Mouse (Mus musculus): ENCODE results near the gene Esrp2.
A peak's percentile ranks its signal among the peaks of the same experiment; 100 is the strongest.

Gene Esrp2

DNA sequence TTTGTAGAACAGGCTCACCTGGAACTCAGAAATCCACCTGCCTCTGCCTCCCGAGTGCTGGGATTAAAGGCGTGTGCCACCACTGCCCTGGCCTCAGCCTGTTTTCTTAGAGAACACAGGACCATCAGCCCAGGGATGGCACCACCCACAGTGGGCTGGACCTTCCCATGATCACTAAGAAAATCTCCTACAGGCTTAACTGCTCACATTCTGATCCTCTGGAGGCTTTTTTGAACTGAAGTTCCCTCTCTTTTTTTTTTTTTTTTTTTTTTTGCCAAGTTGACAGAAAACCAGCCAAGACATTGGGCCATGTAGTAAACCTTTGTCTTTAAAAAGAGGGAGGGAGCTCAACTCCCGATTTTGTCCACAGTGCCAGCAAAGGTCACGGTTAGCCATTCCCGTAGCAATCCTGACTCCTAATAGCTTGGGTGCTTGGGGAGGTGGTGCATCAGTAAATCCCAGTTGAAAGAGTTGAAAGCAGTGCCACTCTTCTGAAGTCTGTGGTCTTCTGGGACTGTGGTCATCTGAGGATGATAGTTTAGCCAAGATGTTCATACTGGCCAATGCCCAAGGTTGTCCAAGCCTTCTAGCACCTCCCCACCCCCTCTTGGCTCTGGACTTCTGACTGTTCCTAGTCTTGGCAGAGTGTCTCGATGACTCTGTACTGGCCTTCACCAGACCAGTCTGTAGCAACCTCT, 11.2 kb upstream of the Esrp2 start:
- no peak for DNase-seq (ENCODE audit: low read depth, low spot score)

GRCm38 (mm10) chr8:106146014-106146413, 9.2 kb upstream of the Esrp2 start:
- DNase-seq (ENCODE audit: low read depth, low spot score): no peak

GRCm38 (mm10) chr8:106145331-106145730, 8.6 kb upstream of the Esrp2 start:
- no peak for DNase-seq (ENCODE audit: low read depth, low spot score)

- DNase-seq (ENCODE audit: low read depth, low spot score): peak; percentile 30
These were observed 4.0 kb upstream of the Esrp2 start for GRCm38 (mm10) chr8:106140769-106141168.

- no peak for DNase-seq (ENCODE audit: low read depth, low spot score)
These were observed 3.4 kb upstream of the Esrp2 start for GRCm38 (mm10) chr8:106140191-106140590.

GRCm38 (mm10) chr8:106138616-106139015, 1.8 kb upstream of the Esrp2 start:
- DNase-seq (ENCODE audit: low read depth, low spot score): no peak

GRCm38 (mm10) chr8:106137906-106138477, 1.2 kb upstream of the Esrp2 start:
- DNase-seq (ENCODE audit: low read depth, low spot score): no peak

- DNase-seq (ENCODE audit: low read depth, low spot score): no peak
These were observed 588 bp upstream of the Esrp2 start for GRCm38 (mm10) chr8:106137218-106137905.

GRCm38 (mm10) chr8:106135672-106136071, 1.1 kb downstream of the Esrp2 start:
- no peak for DNase-seq (ENCODE audit: low read depth, low spot score)

DNA sequence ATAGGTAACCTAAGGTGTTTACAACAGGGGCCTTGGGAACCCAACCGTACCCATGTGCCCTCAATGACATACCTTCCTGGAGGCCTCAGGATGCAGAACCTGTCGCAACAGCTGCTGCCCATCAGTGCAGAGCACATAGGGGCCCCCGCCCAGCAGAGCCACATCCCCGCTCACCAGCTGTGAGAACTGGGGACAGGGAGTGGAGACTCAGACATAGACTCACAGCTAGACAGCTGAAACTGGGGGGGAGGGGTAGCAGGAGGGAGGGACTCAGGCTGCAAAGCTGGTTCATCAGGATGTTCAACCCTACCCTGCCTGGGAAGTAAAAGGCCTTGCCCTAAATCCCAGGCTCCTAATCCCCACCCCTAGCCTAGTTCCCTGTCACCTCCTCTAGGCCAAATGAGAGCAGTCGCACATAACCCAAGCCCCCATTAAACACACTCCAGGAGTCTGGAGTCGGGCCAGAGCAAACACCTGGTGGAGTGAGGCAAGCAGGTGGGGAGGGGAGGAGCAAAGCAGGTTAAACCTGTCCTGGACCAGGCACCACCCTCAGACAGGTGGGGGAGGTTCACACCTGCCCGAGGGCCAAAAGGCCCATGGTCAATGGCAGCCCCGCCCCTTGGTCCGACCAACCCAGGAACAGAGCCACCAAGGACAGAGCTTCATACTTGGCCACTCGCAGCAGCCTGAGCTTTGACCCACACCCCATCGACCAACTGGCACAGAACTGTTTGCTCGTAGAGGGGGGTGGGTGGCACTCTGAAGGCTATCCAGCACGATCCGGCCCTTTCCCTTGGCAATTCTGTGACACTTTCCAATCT, 1.8 kb downstream of the Esrp2 start:
- DNase-seq (ENCODE audit: low read depth, low spot score): no peak

GRCm38 (mm10) chr8:106133946-106134345, 2.8 kb downstream of the Esrp2 start:
- DNase-seq (ENCODE audit: low read depth, low spot score): no peak

- no peak for DNase-seq (ENCODE audit: low read depth, low spot score)
These were observed 3.2 kb downstream of the Esrp2 start for GRCm38 (mm10) chr8:106133526-106133925.

DNA sequence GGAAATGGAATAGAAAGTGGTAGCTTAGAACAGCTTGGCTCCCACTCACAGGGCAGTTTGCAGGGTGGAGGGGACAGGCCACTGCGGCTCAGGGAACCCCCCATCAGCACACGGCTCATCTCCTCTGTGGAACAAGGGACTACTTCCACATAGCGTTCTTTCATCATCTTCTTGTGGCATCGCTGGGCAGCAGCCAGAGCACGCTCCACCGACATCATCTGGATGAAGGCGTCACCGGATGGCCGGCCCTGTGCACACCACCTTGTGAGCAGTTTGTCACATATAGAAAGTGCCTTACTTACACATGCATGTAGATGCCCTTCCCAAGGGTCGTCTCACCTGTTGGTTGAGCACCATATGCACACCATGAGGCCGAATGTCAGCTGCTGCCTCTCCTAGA, 4.4 kb downstream of the Esrp2 start:
- no peak for DNase-seq (ENCODE audit: low read depth, low spot score)

- DNase-seq (ENCODE audit: low read depth, low spot score): no peak
These were observed 5.1 kb downstream of the Esrp2 start for GRCm38 (mm10) chr8:106131488-106132222.

DNA sequence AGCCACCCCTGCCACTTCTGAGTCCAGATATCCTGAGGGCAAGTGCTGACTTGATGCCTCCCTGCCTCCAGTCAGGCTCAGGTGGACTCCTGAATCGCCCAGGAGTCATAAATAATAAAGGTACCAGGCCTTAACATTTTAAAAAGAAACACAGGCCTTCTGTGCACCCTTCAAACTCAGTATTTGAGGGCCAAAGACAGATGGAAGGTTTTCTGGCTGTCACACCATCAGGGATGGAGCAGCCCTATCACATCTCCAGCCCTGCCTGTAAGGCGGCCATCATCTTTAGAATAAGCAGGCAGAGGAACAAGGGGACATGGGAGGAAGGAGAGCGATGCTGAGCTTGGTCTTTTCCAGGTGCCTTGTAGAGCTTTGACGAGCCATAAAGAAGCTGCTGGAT, 5.8 kb downstream of the Esrp2 start:
- DNase-seq (ENCODE audit: low read depth, low spot score): no peak

GRCm38 (mm10) chr8:106130505-106130904, 6.3 kb downstream of the Esrp2 start:
- no peak for DNase-seq (ENCODE audit: low read depth, low spot score)

DNA sequence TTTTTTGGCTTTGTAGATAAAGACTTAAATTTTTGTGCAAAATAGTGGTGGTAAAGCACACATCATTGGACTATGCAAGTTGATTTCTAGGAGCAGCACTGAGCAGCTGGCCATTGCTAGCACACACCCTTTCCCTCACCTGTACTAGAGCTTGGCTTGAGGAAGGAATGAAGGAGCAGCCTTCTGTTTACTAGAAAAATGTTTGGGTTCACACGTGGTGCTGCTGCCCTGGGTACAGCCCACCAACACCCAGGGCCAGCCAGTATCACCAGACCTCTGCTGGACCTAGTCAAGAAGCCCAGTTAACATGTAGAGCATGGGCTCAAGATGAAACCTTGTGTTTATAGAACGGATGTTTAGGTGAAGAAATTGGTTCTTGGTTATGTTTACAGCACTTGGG, 6.8 kb downstream of the Esrp2 start:
- no peak for DNase-seq (ENCODE audit: low read depth, low spot score)

DNA sequence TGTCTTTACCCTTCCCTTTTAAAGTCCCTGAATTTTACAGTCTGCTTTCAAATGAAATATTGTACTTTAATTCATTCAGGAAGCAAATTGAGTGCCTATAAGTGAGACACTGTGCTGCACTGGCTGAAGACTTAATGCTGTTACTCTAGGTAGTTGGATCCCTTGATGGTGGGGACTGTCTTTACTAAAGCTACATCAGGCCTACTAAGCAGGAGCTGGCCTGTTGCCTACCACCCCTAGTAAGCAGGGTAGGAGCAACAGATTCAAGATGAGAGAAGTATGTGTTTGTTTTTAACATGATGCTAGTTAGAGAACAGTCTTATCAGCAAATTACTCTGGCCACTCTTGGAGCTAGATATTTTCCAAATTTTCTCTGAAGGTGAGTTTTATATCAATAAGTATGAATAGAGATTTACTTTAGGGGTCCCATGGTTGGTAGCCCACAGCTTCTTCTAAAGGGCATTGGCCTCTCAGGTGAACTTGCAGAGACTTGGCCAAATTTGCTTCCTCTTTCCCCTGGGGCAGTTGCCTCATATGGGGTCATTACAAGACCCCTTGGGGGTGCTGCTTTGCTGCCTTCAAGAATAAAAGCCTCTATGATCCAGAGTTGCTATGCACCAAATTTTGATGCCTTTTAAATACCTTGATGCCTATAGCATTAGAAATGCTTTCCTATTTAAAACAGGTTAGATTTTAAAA, 7.4 kb downstream of the Esrp2 start:
- no peak for DNase-seq (ENCODE audit: low read depth, low spot score)

DNA sequence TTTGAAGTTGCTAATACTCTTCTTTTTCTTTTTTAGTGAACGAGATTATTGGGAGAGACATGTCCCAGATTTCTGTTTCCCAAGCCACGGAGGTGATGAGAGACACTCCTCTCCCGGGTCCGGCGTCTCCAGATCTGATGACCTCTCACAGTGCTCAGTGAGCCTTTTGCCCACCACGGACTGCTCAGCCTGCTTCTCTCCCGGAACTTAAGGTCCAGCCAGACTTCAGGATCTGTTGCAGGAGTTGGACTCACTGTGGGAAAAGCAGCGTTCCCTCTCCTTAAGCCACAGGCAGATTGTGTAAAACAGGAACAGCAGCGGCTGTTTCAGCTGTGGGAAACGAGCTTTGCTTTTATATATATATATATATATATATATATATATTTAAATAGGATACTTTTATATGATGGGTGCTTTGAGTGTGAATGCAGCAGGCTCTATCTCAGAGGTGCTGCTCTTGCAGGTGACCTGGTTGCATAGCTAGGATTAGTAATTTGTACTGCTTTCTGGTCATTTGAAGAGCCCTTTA, 8.8 kb downstream of the Esrp2 start:
- DNase-seq (ENCODE audit: low read depth, low spot score): no peak

DNA sequence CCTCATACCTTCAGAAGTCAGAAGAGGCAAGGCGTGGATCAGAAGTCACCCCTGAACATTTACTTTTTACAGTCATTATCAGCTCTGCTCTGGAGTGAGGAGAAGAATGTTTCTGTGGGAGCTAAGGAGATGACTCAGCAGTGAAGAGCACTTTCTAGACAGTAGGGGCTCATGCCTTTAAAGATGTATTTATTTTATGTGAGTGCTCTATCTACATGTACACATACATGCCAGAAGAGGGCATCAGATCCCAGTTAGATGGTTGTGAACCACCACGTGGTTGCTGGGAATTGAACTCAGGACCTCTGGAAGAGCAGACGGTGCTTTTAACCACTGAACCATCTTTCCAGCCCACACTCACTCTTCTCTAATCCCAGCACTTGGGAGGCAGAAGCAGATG, 9.7 kb downstream of the Esrp2 start:
- no peak for DNase-seq (ENCODE audit: low read depth, low spot score)

DNA sequence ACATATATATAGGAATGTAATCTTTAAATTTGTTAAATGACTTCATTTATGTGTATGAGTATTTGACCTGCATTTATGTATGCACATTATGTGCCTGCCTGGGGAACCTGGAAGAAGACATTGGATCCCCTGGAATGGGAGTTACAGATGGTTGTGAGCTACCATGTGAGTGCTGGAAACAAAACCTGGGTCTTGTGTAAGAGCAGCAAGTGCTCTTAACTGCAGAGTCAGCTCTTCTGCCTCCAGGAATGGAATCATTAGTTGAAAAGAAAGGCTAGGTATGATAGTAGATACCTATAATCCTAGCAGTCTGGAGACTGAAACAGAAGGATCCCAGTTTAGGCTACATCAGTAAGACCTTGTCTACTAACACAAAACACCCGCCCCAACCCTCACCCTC, 10.7 kb downstream of the Esrp2 start:
- no peak for DNase-seq (ENCODE audit: low read depth, low spot score)
